14 mouse cellular contexts compared by ENCODE assay signal in the genomic region with DNA sequence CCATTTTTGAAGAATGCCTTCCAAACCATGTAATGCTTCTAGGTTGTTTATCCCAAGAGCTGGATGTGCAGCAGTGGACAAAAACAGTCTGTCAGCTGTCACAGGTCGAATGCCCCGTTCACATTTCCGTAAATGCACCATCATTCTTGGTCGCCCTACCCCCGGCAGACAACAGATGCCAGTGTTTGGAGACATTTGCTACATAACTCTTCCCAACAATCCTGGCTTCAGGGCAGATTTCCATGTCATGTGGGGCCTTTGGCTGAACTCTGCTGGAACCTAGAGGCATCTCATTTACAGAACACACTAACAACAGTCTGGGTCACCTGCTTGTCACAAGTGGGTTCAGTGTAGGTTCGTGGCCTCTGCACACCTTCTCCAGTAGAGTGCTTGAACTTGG.
DNase-seq lines count a peak whose midpoint lies in the region; ATAC-seq and TF ChIP-seq lines count a peak whose summit lies in the region.
"Had no signal": no experiment of that assay in that cellular context is flagged by ENCODE, and none has a peak within 500 bp of the region (broad histone marks: within the 10 kb centered on the region; RNA-seq: fewer than 3 reads in every experiment).

No protein-coding gene starts in this region.

- no peak overlapping the region for H3K9ac ChIP-seq in heart, embryonic 12.5 days
- H3K9ac ChIP-seq: embryonic facial prominence, embryonic 13.5 days had no signal

- no peak overlapping the region for H3K27ac ChIP-seq in heart, embryonic 12.5 days (ENCODE audit: poor library complexity, severe bottlenecking)
- 0 out of 2 replicates have a peak overlapping the region, but pooled peaks have one; percentile 40 for H3K27ac ChIP-seq in cortical plate, adult 2 months (ENCODE audit: insufficient read depth, low read length)
- H3K27ac ChIP-seq in forebrain, embryonic 10.5 days: no peak overlapping the region
- H3K27ac ChIP-seq: embryonic facial prominence, embryonic 13.5 days had no signal

- H3K36me3 ChIP-seq in heart, embryonic 12.5 days: peaks cover 7% of the 10 kb centered on the region; the same call in 1 of the 2 replicates
- no peaks in the 10 kb centered on the region for H3K36me3 ChIP-seq in forebrain, embryonic 10.5 days (replicated peaks)

- no peaks in the 10 kb centered on the region for H3K9me3 ChIP-seq in heart, embryonic 12.5 days (replicated peaks)
- H3K9me3 ChIP-seq in forebrain, embryonic 10.5 days: no peaks in the 10 kb centered on the region
- H3K9me3 ChIP-seq: embryonic facial prominence, embryonic 13.5 days had no signal

- H3K27me3 ChIP-seq in heart, embryonic 12.5 days (replicated peaks): no peaks in the 10 kb centered on the region
- no peaks in the 10 kb centered on the region for H3K27me3 ChIP-seq in forebrain, embryonic 10.5 days (ENCODE audit: poor library complexity, severe bottlenecking)
- H3K27me3 ChIP-seq: embryonic facial prominence, embryonic 13.5 days had no signal

- no peak for TF ChIP-seq CTCF in cortical plate, adult 2 months (IDR thresholded peaks at IDR 0.05; ENCODE audit: extremely low read depth, insufficient read depth, low read length)

- TF ChIP-seq POLR2A in cortical plate, adult 2 months (IDR thresholded peaks at IDR 0.05; ENCODE audit: extremely low read depth, insufficient read depth, low read length): no peak

- WGBS in heart, embryonic 12.5 days: 86% methylated on average over 6 of the region's 6 CpGs
- WGBS in forebrain, embryonic 10.5 days: 92% methylated on average over 6 of the region's 6 CpGs

- no peak overlapping the region for H3K4me2 ChIP-seq in heart, embryonic 12.5 days
- H3K4me2 ChIP-seq: embryonic facial prominence, embryonic 13.5 days; liver, embryonic 11.5 days; midbrain, embryonic 11.5 days had no signal

- peaks cover 46% of the 10 kb centered on the region for H3K4me1 ChIP-seq in heart, embryonic 12.5 days (replicated peaks)
- H3K4me1 ChIP-seq in cortical plate, adult 2 months (ENCODE audit: control insufficient read depth, insufficient read depth, low read length): peaks cover 1% of the 10 kb centered on the region; the same call in 1 of the 2 replicates
- H3K4me1 ChIP-seq in forebrain, embryonic 10.5 days: peaks cover 13% of the 10 kb centered on the region

- DNase-seq in heart, adult 11 months: peak; percentile 96
- peak; percentile 53 to 54 for DNase-seq in kidney, postnatal 36 days
- no peak for DNase-seq in kidney, adult 11 months
- peak; percentile 22 for DNase-seq in cerebellum, adult 11 months
- DNase-seq in forebrain, embryonic 10.5 days (ENCODE audit: extremely low spot score, low spot score): no peak
- no peak for DNase-seq in urinary bladder, postnatal 4 days (ENCODE audit: low spot score in 2 of 2)
- DNase-seq: adrenal gland, postnatal 25 days; B cell, adult 2 months; right cerebral cortex, postnatal 14 days had no signal

- H3K4me3 ChIP-seq in heart, embryonic 12.5 days: no peak overlapping the region
- no peak overlapping the region for H3K4me3 ChIP-seq in cortical plate, adult 2 months (ENCODE audit: insufficient read depth, low read length)
- H3K4me3 ChIP-seq in forebrain, embryonic 10.5 days: no peak overlapping the region
- H3K4me3 ChIP-seq: embryonic facial prominence, embryonic 13.5 days had no signal

- no peak for ATAC-seq in heart, embryonic 12.5 days (ENCODE audit: insufficient number of reproducible peaks, low FRiP score)

Comparison
In these comparisons a context has a peak if more than half of its experiments do, and no peak if none do; other contexts are left out.
1. DNase-seq: peak in heart, adult 11 months (single experiment), kidney, postnatal 36 days (2 of 2) and cerebellum, adult 11 months (single experiment); none in kidney, adult 11 months (single experiment), forebrain, embryonic 10.5 days (single experiment) and urinary bladder, postnatal 4 days (0 of 2).